Mouse (Mus musculus) adrenal gland, postnatal 4 days (tissue): ENCODE data around the gene Dnajc22. TPM values are rescaled to one million over a fixed set of nuclear protein-coding genes. Genes with fewer than 3 reads are reported as not detected.

Experiments
- DNase-seq, 2 experiments: peaks; one replicate each; pipeline ENCODE4 v3.0.0; 2021 to 2022; ENCODE audit warnings: low spot score in 2 of 2, mixed read lengths in 2 of 2
- total RNA-seq, 2 experiments: library from RNA; stranded (reverse); gene quantifications; 2 replicates each; pipeline ENCODE4 v1.2.3; 2021

The Dnajc22 gene
- total RNA-seq, 2 experiments from 2014 or later = 3.7 to 6.4 TPM

DNA sequence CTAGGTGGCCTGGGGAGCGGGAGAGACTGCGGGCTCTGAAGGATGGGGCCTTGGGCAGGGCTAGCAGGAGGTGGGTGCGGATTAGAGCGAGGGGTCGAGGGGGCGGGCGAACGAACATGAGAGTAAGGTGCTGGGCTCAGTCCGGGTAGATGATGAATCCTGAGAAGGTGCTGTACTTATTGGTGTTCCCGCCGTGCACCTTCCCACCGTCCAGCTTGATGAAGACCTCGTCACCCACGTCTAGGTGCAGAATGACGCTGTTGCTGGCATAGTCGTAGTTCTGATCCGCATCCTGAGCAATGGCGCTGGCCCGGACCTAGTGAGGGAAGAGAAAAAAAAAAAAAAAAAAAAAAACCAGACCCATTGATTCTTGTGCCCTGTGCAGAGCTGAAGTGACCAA is 8.4 kb upstream of the Dnajc22 start:
- DNase-seq = no peak

DNA sequence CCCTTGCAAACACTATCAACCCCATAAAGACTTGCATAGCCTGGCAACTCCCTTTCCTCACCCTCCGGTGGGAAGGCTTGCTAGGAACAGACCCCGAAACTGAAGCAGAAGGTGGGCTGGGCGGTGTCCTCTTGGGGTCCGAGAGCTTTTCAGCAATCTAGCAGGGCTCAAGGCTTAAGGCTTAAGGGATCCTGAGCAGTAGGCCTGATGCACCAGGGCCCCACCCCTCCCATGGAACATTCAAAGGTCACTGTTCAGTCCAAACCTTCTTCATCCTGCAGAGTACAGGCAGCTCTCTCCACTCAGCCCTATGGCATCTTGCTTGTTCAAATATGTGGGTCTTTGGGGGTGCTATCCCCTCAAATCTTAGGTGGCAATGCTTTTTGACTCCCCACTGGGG is 7.0 kb upstream of the Dnajc22 start:
- no peak for DNase-seq

DNA sequence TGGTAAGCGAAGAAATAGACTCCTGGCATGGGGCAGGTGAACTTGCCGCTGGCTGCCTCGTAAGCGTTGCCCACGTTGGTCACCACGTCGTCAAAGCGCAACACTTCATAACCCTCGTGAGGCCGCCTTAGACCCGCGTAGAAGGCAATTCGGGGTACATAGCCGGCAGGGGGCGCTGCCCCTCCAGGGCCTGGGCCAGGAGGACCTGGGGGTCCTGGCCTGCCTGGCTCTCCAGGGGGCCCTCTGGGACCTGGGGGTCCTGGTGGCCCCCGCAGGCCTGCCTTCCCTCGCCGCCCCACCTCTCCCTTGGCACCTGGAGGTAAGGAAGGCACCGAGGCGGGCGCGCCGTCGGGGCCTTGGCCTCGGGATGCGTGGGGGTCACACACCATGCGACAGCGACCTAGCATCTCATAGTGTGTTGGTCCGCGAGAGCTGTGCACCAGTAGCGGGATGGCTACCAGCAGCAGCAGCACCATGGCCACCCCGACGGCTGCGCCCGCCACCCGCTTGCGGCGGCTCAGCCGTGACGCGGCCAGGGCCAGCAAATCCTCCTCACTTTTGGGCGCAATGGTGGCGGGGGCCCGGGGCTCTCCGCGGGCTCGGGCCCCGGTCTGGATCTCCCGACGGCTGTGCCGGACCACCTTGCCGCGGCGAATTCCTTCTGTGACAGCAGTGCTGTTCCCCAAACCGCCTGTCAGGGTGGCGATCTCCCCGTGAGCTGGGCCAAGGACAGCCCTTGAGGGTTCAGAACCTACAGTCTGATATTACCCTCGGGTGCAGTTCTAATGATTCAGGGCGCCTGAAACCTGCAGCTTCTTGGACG is 5.5 kb upstream of the Dnajc22 start, which contains the start of gene C1ql4:
TSS of gene C1ql4 (minus strand) at position 565 of the 823 bp plus-strand sequence.
- DNase-seq = no peak

DNA sequence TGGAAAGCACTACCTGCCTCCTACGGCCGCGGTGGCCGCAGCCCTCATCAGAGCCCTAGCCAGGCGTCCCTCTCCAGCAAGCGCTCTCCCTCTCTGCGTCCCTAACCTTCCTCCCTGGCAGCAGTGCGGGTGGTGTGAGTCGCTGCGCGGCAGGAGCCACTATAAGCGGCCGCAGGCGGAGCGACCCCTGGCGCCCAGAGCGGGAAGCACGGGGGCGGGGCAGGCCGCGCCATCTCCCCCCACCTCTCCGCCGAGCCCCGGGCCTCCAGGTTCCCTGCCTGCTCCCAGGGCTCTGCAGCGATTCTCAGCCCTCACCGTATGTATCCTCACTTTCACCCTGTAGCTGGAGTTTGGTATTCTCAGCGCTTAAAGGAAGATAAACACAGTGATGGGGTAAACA is 4.7 kb upstream of the Dnajc22 start:
- DNase-seq = peak; percentile 68 to 81

- no peak for DNase-seq
Observed at GRCm38 (mm10) chr15:99089069-99089468, 3.9 kb upstream of the Dnajc22 start.

- no peak for DNase-seq
Observed at GRCm38 (mm10) chr15:99093291-99094258, 605 bp downstream of the Dnajc22 start.

DNA sequence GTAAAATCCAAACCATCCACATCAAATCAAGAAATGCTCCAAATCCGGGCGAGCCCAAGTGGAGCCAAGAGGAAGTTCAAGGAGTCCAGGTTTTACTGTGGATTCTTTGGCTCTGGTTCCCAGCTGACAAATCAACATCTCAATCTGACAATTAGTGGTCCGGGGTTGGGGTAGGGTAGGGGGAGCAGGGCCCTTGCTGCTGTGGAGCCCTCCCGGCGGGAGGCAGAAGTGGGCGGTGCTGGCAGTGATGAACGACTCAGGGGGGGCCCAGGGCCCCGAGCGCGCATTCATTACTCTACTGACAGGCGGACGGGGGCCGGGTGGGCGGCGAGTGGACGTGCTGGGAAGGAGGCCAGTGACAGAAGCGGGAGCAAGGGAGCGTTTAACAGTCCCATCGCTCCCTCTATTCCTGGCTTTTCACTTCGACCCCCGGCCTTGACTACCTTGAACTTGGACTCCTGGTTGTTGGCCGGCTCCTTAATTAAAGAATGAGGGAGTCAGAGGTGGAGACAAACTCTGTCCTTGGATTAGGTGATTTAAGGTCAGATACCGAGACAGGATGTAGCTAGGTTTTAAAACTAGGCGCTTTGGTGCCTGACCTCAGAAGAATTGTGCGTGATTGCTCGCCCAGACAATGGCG is 1.8 kb downstream of the Dnajc22 start:
- DNase-seq = no peak

DNA sequence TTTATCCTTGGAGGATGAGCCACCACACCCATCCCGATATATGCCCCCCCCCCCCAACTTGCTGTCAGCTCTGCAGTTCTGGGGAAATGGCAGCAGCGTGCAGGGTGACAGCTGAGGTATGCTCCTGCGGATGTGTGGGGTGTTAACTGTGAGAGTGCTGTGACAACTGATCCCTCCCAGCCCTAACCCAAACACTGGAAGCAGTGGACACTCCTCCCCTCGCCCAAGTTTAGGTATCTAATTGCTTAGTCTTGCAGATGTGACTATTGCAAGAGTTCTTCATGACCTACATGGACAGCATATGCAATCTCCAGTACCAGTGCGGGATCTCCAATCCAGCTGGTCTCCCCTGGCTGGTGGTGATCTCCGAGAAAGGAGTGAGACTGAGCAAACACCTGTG is 2.4 kb downstream of the Dnajc22 start:
- DNase-seq = no peak

DNA sequence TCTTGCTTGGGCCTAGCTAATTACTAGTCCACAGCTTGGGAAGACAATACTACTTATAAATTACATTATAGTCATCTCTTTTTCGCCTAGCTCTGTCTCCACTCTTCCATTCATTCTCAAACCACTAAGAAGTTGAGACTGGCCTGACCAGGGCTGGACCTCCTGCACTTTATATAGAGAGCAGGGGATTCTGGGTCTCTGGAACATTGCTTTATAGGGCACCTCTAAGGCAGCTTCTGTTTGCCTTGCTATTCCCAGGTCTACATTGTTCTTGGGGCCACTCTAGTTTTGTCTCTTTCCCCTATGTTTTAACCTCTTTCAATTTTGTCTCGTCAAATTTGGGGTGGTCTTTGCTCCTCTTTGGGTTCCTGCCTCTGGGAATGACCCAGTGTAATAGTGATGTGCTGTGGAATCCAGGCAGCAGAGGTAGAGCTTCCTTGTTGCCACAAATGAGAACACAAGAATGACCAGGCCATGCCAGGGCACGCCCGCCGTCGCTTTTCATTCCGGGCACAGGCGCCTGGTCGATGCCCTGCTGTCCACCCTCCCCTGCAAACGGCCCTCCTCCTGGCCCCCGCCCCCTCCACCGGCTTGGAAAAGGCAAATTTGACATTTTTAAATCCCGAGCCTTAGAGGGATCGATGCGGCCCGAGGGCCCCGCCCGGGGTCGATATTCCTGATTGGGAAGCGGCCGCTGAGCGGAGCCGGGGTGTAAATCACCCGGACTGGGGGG is 3.3 kb downstream of the Dnajc22 start:
- DNase-seq = no peak

DNA sequence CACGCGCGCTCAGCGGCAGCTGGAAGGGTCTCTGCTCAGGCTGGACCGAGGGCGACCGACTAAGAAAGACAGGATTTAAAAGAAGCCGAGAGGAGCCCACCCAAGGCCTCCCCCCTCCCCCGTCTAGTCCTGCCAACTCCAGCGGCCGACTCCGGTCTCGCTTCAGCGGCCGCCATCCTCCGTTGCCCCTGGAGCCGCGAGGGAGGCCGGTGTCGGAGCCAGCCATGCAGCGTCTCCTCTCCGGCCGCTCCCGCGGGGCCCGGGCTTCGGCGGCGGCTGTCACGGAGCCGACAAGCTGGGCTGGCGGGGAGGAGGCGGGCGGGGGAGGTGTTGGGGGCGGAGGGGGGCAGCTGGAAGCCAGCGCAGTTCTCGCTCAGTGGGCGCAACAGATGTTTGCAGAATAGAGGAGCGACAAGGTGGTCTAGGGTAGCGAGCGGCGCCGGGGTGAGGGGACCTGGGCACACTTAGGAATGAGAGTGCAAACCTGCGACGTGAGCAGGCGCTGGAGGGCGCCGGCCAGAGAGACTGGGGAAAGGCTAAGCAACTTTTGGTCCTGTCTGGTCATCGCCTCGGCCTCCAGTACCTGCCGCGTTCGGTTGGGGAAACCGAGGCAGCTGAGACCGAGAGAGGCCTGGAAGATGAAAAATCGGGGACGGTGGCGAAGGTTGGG is 4.0 kb downstream of the Dnajc22 start:
- no peak for DNase-seq

DNA sequence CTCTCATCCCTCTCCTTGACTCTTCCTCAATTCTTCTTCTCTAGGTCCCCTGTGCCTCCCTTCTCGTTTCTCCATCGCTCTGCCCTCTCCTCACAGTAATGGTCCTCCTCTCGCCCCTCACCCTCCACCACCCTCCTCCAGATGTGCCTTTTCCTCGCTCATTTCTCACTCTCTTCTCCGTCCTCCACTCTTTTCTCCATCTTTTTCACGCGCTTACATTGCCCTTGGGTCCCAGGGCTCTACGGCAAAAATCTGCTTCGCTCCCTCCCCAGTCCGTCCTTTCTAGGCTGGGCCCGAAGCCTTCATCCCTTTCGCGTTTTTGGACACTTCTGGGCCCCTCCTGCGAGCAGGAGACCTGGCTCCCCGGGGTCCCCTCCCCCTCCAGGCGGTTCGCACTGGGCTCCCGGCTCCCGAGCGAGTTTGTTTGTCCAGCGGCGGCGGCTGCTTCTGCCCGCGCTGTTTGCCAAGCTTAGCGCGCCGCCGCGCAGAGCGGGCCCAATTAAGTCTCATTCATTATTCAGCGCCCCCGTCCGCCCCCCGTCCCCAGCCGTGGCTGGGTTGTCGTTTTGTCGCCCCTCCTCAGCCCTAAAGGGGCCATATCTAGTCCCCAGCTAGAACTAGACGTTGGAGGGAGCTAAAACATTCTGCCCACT is 5.0 kb downstream of the Dnajc22 start:
- DNase-seq = no peak

DNA sequence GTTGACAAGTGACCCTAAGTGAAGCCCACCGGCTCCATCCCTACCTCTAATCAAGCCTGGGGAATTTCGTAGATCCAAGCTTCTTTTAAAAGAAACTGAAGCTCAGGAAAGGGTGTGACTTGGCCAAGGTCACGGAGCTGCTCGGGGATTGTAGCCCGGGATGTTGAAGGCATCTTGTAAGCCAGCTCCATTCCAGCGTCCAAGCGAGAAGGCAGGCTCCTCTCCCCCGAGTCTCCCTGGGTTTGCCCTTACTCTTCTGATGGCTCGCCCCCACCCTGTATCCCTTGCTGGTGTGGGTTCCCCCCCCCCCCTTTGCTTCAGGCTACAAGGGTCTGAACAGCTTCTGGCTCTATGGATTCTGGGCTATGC is 5.5 kb downstream of the Dnajc22 start:
- DNase-seq = no peak

DNA sequence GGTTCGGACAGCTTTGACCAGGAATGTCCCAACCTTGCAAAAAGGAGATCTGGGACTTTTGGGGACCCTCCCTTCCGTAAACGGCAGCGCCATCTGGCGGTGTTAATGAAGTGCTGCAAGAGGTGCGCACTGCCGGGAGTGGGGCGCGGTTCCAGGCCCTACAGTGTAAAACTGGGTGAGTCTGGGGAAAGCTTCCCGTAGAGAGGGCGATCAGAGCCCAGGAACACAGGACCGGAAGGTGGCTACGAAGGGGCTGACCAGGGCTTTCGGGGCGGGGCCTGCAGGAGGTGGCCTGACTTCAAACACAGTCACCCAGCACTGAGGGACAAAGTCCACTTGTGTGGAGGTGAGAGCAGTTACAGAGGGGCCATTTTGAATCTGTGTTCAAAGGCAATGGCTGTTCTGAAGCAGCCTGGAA is 6.2 kb downstream of the Dnajc22 start:
- no peak for DNase-seq

GRCm38 (mm10) chr15:99099984-99100383 is 7.0 kb downstream of the Dnajc22 start:
- DNase-seq = no peak

DNA sequence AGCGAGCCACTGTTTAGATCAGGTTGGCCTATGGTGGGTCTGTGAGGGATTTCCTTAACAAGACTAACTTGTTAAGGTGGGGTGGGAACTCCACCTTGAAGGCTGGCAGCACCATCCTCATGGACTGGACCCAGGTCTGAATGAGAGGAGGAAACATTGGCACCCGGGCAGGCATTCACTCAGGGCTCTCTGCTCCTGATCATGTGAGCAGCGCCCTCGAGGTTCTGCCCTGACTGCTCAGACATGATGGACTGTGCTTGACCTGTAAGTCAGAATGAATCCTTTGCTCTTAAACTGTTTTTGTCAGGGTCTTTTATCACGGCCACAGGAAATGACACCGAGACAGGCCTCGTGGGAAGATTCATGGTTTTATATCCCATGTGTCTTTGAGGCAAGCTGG is 12.3 kb downstream of the Dnajc22 start:
- DNase-seq = no peak

GRCm38 (mm10) chr15:99107866-99108265 is 14.9 kb downstream of the Dnajc22 start:
- DNase-seq = no peak

- DNase-seq = no peak
Observed at GRCm38 (mm10) chr15:99111139-99111538, 18.2 kb downstream of the Dnajc22 start.

DNA sequence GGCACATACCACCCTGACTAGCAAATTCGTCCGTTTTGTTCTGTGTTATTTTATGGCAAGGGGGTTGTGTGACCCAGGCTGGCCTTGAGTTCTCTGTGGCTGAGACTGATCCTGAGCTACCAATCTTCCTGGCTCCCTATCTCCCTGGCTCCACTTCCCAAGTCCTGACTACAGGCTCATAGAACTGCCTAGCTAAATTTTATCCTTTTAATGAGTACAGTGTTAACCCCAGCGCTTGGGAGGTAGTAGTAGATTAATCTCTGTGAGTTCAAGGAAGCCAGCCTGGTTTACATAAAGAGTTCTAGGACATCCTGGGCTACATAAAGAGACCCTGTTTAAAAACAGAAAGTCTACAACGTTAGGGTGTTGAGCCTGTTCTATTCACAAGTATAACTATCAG is 18.8 kb downstream of the Dnajc22 start:
- no peak for DNase-seq

- DNase-seq = no peak
Observed at GRCm38 (mm10) chr15:99112843-99113395, 19.9 kb downstream of the Dnajc22 start.
